In genomic region chr12:85287809-85288485, GRCm38 (mm10) we compare ENCODE assay signal across 8 mouse cellular contexts. TPM values are rescaled to one million over a fixed set of nuclear protein-coding genes. Genes with fewer than 3 reads are reported as not detected.
DNase-seq lines count a peak whose midpoint lies in the region; ATAC-seq and TF ChIP-seq lines count a peak whose summit lies in the region.

Gene Acyp1, minus strand, starts transcription at chr12:85288438.

- 9% methylated on average over 21 of the region's 21 CpGs for WGBS in heart, embryonic 13.5 days
- 8% methylated on average over 21 of the region's 21 CpGs for WGBS in stomach, embryonic 14.5 days

- peaks cover 3% of the 10 kb centered on the region; the same call in 1 of the 2 replicates for H3K4me1 ChIP-seq in embryonic fibroblast, embryonic 13.5 days (ENCODE audit: control insufficient read depth, insufficient read depth, low read length)
- peaks cover 27% of the 10 kb centered on the region for H3K4me1 ChIP-seq in heart, embryonic 13.5 days
- H3K4me1 ChIP-seq in stomach, embryonic 14.5 days (ENCODE audit: control insufficient read depth, insufficient read depth, low read length) = peaks cover 10% of the 10 kb centered on the region; the same call in 1 of the 2 replicates

- DNase-seq in thymus, postnatal 0 days (ENCODE audit: low spot score) = no peak
- no peak for DNase-seq in thymus, postnatal 14 days
- peak; percentile 50 to 66 for DNase-seq in kidney, postnatal 4 days
- DNase-seq in lung, postnatal 10 days = peak; percentile 51
- no peak for DNase-seq in natural killer cell, adult 2 months (ENCODE audit: low spot score in 2 of 2)

- peak within 1 kb of the TSS; percentile 77 for H3K4me2 ChIP-seq in heart, embryonic 13.5 days
- peak within 1 kb of the TSS; percentile 54 for H3K4me2 ChIP-seq in stomach, embryonic 14.5 days (replicated peaks; ENCODE audit: low read depth, low read length)

- ATAC-seq in heart, embryonic 13.5 days (ENCODE audit: extremely low read depth, insufficient number of reproducible peaks, low FRiP score, low TSS enrichment) = peak; percentile 52; the same call in 1 of the 2 replicates
- ATAC-seq in stomach, embryonic 14.5 days (ENCODE audit: insufficient number of reproducible peaks, insufficient read depth, low FRiP score, low read depth) = 0 out of 2 replicates have a peak, but pooled peaks have one; percentile 53

- H3K4me3 ChIP-seq in embryonic fibroblast, embryonic 13.5 days (ENCODE audit: insufficient read depth, low read length) = peak within 1 kb of the TSS; percentile 54
- peak within 1 kb of the TSS; percentile 66 for H3K4me3 ChIP-seq in heart, embryonic 13.5 days
- peak within 1 kb of the TSS; percentile 41 for H3K4me3 ChIP-seq in stomach, embryonic 14.5 days (ENCODE audit: low read depth, low read length)

- H3K9ac ChIP-seq in heart, embryonic 13.5 days = peak within 1 kb of the TSS; percentile 82
- H3K9ac ChIP-seq in stomach, embryonic 14.5 days (replicated peaks; ENCODE audit: low read depth, low read length) = peak within 1 kb of the TSS; percentile 22; the same call in 1 of the 2 replicates

- peak within 1 kb of the TSS; percentile 60 for H3K27ac ChIP-seq in embryonic fibroblast, embryonic 13.5 days (ENCODE audit: insufficient read depth, low read length)
- H3K27ac ChIP-seq in heart, embryonic 13.5 days (replicated peaks) = peak within 1 kb of the TSS; percentile 45
- peak within 1 kb of the TSS; percentile 84 for H3K27ac ChIP-seq in stomach, embryonic 14.5 days (ENCODE audit: low read length)

- H3K9me3 ChIP-seq in heart, embryonic 13.5 days = no peaks in the 10 kb centered on the region
- H3K9me3 ChIP-seq in stomach, embryonic 14.5 days (ENCODE audit: control insufficient read depth, low read depth, low read length) = no peaks in the 10 kb centered on the region

- H3K36me3 ChIP-seq in heart, embryonic 13.5 days = no peaks in the 10 kb centered on the region
- no peaks in the 10 kb centered on the region for H3K36me3 ChIP-seq in stomach, embryonic 14.5 days (ENCODE audit: control insufficient read depth, insufficient read depth, low read length)

- peak; percentile 24; the same call in 1 of the 2 replicates for TF ChIP-seq POLR2A in embryonic fibroblast, embryonic 13.5 days (IDR thresholded peaks at IDR 0.05; ENCODE audit: low read depth, low read length)

- H3K27me3 ChIP-seq in heart, embryonic 13.5 days (replicated peaks) = peaks cover 18% of the 10 kb centered on the region; the same call in 1 of the 2 replicates
- no peaks in the 10 kb centered on the region for H3K27me3 ChIP-seq in stomach, embryonic 14.5 days (ENCODE audit: control insufficient read depth, insufficient read depth, low read length)

- no peak for TF ChIP-seq CTCF in embryonic fibroblast, embryonic 13.5 days (IDR thresholded peaks at IDR 0.05; ENCODE audit: borderline replicate concordance, insufficient read depth, low read length)

RNA-seq across cellular contexts. Expression of gene Acyp1, which starts in this region (rescaled TPM):
- polyA plus RNA-seq in thymus, postnatal 0 days (2015; fragmentation: Nextera tagmentation; extraction: Ambion mirVana) = 122 and 136 TPM in 2 replicates
- 16.4 and 17.7 TPM in 2 replicates for polyA plus RNA-seq in embryonic fibroblast, embryonic 13.5 days (2011; ENCODE audit: insufficient read length, low read depth, missing spikeins)
- polyA plus RNA-seq in heart, embryonic 13.5 days (2015; fragmentation: Nextera tagmentation; extraction: Ambion mirVana) = 59.2 and 66.6 TPM in 2 replicates
- polyA plus RNA-seq in stomach, embryonic 14.5 days (2014; fragmentation: Nextera tagmentation; extraction: Ambion mirVana) = 45.2 and 56.8 TPM in 2 replicates

Comparison
In these comparisons a context has a peak if more than half of its experiments do, and no peak if none do; other contexts are left out.
1. DNase-seq: peak in kidney, postnatal 4 days (2 of 2) and lung, postnatal 10 days (single experiment); none in thymus, postnatal 0 days (single experiment), thymus, postnatal 14 days (single experiment) and natural killer cell, adult 2 months (0 of 2).
2. Peak in every context shown above with its lines, with median percentiles within 50 percentile points of each other: H3K27ac ChIP-seq and H3K4me3 ChIP-seq.